ENCODE assay signal across 15 mouse cellular contexts in genomic region chr11:28439877-28440276, GRCm38 (mm10).
"Had no signal": no experiment of that assay in that cellular context is flagged by ENCODE, and none has a peak within 500 bp of the region (broad histone marks: within the 10 kb centered on the region; RNA-seq: fewer than 3 reads in every experiment).

No protein-coding gene starts in this region.

- ATAC-seq: hindbrain, embryonic 16.5 days; inflammation-experienced regulatory T-cells, adult 6 months; intestine, embryonic 15.5 days; intestine, postnatal 0 days had no signal

- DNase-seq: gastrocnemius, postnatal 14 days; gastrocnemius, postnatal 36 days; heart, adult 2 months; heart, postnatal 4 days; kidney, adult 18-20 months; kidney, adult 8-10 months; kidney, postnatal 10 days; kidney, postnatal 25 days; kidney, postnatal 4 days; liver; liver, embryonic 13.5 days had no signal
